Mouse (Mus musculus): ENCODE measurements around the gene Atp1b2. TPM values are rescaled to one million over a fixed set of nuclear protein-coding genes. Genes with fewer than 3 reads are reported as not detected.
A peak's percentile ranks its signal among the peaks of the same experiment; 100 is the strongest.

Gene Atp1b2
- total and polyA plus RNA-seq, 3 experiments, result 0.09 TPM; not detected in 2

DNA sequence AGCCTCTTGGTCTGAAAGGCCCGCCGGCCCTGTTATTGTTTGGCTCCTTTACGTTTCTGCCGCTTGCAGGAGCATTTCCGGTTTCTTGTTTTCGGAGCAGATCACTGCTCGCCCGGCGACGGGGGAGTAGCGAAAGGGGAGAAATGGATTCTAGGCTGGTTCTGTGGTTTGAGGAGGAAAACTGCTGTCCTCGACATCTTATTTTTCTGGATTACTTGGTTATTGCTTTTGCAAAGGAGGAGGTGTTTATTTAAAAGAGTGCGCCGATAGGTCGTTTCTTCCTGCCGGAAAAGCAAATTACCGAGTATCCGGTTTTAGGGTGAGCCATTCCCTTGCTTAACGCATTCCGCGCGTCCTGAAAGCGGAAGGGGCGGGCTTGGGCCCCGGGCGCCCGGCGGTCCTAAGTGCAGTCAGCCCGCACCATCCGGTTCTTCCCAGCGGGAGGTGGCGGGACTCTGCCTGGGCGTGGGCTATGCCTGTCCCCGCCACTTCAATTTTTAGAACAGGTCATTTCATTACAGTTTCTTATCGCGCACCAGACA lies 24.5 kb downstream of the Atp1b2 start (continued):
- no peak; the same call in 1 of the 2 replicates for TF ChIP-seq GABPA (IDR thresholded peaks at IDR 0.05; ENCODE audit: insufficient replicate concordance, low read depth, low read length)
- TF ChIP-seq CHD2 (IDR thresholded peaks at IDR 0.05; ENCODE audit: low read length), result no peak
- peak; percentile 98 for TF ChIP-seq CHD1 (IDR thresholded peaks at IDR 0.05; ENCODE audit: low read depth, low read length)
- no peak for TF ChIP-seq MAZ (IDR thresholded peaks at IDR 0.05; ENCODE audit: low read depth, low read length)
- no peak for TF ChIP-seq RAD21 (IDR thresholded peaks at IDR 0.05; ENCODE audit: low read depth, low read length)
- peak; percentile 57; the same call in 1 of the 2 replicates for TF ChIP-seq EP300 (IDR thresholded peaks at IDR 0.05; ENCODE audit: low read length)
- TF ChIP-seq ELF1 (IDR thresholded peaks at IDR 0.05; ENCODE audit: low read depth, low read length), result peak; percentile 86
- TF ChIP-seq MYC (IDR thresholded peaks at IDR 0.05; ENCODE audit: low read depth, low read length), result peak; percentile 25; the same call in 1 of the 2 replicates
- peak; percentile 13; the same call in 1 of the 2 replicates for TF ChIP-seq NELFE (IDR thresholded peaks at IDR 0.05; ENCODE audit: low read depth, low read length)
- TF ChIP-seq ZC3H11A (IDR thresholded peaks at IDR 0.05; ENCODE audit: low read depth, low read length), result no peak
- TF ChIP-seq RCOR1 (conservative IDR thresholded peaks at IDR 0.05; ENCODE audit: low read depth, low read length), result no peak
- TF ChIP-seq ZMIZ1 (IDR thresholded peaks at IDR 0.05; ENCODE audit: low read depth, low read length), result peak; percentile 62; the same call in 1 of the 2 replicates
- TF ChIP-seq NRF1 (IDR thresholded peaks at IDR 0.05; ENCODE audit: low read depth, low read length), result no peak
- no peak for TF ChIP-seq MAFK (IDR thresholded peaks at IDR 0.05; ENCODE audit: insufficient replicate concordance, low read length)
- TF ChIP-seq TCF12 (IDR thresholded peaks at IDR 0.05; ENCODE audit: low read depth, low read length), result no peak; the same call in 1 of the 2 replicates
- no peak; the same call in 1 of the 2 replicates for TF ChIP-seq ETS1 (conservative IDR thresholded peaks at IDR 0.05; ENCODE audit: low read depth, low read length)
- peak; percentile 82; the same call in 1 of the 2 replicates for TF ChIP-seq TBP (conservative IDR thresholded peaks at IDR 0.05; ENCODE audit: low read depth, low read length)
- TF ChIP-seq USF2 (conservative IDR thresholded peaks at IDR 0.05; ENCODE audit: low read depth, low read length), result no peak
- peak; percentile 28; the same call in 1 of the 2 replicates for TF ChIP-seq POLR2AphosphoS2 (IDR thresholded peaks at IDR 0.05; ENCODE audit: low read depth, low read length)

DNA sequence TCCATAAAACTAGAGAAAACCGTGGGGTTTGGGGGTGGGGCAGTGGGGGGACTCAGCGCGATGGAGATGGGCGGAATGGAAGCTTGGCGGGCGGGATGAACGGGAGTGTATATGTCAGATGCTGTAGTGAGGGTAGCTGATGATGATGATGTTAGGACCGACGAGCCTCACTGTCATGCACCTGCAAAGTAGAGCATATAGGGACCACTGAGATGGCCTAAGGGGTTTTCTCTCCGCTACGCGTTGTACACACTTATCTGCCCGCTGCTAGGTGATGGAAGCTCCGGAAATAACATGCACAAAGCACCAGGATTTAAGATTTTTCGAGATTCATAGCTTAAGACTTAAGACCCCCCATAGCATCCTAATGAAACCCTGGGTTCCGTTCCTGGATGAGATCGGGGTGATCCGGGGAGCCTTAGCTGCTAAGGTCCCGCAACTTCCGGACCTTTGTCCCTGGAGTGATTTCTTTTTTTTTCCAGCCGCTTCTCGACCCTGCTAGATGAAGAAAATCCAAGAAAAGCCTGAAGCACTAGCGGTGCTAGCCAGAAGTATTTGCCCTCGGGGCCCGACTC lies 25.1 kb downstream of the Atp1b2 start:
- Histone ChIP-seq H3K4me3 (replicated peaks in 1 of 3; ENCODE audit: low read depth in 2 of 3, low read length in 2 of 3, poor library complexity in 1 of 3) (peak overlapping the region; percentile 81 to 99 (median 95)), H3K4me1 (ENCODE audit: control insufficient read depth in 1 of 2, insufficient read depth in 2 of 2) (peaks cover 14 to 59% of the 10 kb centered on the region in 2 experiments), H3K79me2 (replicated peaks; ENCODE audit: control insufficient read depth, extremely low read depth, insufficient read depth, poor library complexity, severe bottlenecking) (peaks cover 83% of the 10 kb centered on the region), H3K4me2 (ENCODE audit: insufficient read depth, low read depth, poor library complexity, severe bottlenecking) (no peak overlapping the region), H3K9ac (ENCODE audit: insufficient read depth, low read depth) (peak overlapping the region; percentile 99), H3K27ac (ENCODE audit: insufficient read depth, low read depth) (peak overlapping the region; percentile 89), H3K9me3 (replicated peaks; ENCODE audit: low read length) (no peaks in the 10 kb centered on the region), H3K27me3 (replicated peaks) (no peaks in the 10 kb centered on the region), H3K36me3 (replicated peaks in 1 of 2; ENCODE audit: control insufficient read depth in 1 of 2, insufficient read depth in 1 of 2, low read length in 1 of 2) (peaks cover 17 to 48% of the 10 kb centered on the region in 2 experiments)
- DNase-seq (ENCODE audit: extremely low read depth), result no peak
- TF ChIP-seq ETS1 (conservative IDR thresholded peaks at IDR 0.05; ENCODE audit: low read depth, low read length) (0 out of 2 replicates have a peak, but pooled peaks have one; percentile 3), BHLHE40 (IDR thresholded peaks at IDR 0.05; ENCODE audit: low read depth, low read length) (0 out of 2 replicates have a peak, but pooled peaks have one; percentile 11), UBTF (IDR thresholded peaks at IDR 0.05; ENCODE audit: low read depth, low read length) (peak; percentile 41; the same call in 1 of the 2 replicates), ZMIZ1 (IDR thresholded peaks at IDR 0.05; ENCODE audit: low read depth, low read length) (peak; percentile 71; the same call in 1 of the 2 replicates), RCOR1 (conservative IDR thresholded peaks at IDR 0.05; ENCODE audit: low read depth, low read length) (no peak), ELF1 (IDR thresholded peaks at IDR 0.05; ENCODE audit: low read depth, low read length) (no peak), MXI1 (IDR thresholded peaks at IDR 0.05; ENCODE audit: low read depth, low read length) (peak; percentile 15; the same call in 1 of the 2 replicates)
- dilution Hi-C loops (cut with MboI; ENCODE audit: extremely low pct_ligation_motif_present, extremely low pct_unique_long_range_greater_than_20kb, low sequenced_read_pairs) (no loop called here), in situ Hi-C loops (cut with MboI; ENCODE audit: low pct_ligation_motif_present, low pct_unique_long_range_greater_than_20kb, low sequenced_read_pairs) (no loop called here)

Measured in CH12.LX (cell line).